Mouse (Mus musculus): ENCODE measurements around the gene Fam172a. TPM values are rescaled to one million over a fixed set of nuclear protein-coding genes. Genes with fewer than 3 reads are reported as not detected.

Fam172a gene
- total RNA-seq, 2 experiments from 2014 or later: 34.6 to 37.4 TPM

DNA sequence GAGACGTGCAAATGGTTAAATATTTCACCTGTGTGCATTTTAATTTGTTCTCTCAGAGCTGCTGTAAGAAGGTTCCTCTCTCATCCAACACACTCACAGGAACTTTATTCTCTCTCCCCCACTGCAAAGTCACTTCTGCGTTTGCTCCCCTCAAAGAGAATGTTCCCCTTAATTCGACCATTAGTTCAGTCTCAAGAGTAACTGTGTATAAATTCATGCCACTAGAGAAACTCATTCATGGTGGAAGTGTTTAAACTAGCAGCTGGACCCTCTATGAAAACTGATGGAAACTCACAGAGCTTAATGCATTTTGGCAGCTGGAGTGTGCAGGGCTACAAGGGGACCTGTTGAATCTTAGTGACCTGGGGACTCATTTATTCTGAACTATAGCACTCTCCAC, 471.0 kb downstream of the Fam172a start:
- DNase-seq (ENCODE audit: low spot score in 2 of 2): no peak
- intact Hi-C loops (cut with DNase I): loop anchor here (5.0 kb wide), 1 partner anchor 281 kb away; no protein-coding TSS in a partner anchor

DNA sequence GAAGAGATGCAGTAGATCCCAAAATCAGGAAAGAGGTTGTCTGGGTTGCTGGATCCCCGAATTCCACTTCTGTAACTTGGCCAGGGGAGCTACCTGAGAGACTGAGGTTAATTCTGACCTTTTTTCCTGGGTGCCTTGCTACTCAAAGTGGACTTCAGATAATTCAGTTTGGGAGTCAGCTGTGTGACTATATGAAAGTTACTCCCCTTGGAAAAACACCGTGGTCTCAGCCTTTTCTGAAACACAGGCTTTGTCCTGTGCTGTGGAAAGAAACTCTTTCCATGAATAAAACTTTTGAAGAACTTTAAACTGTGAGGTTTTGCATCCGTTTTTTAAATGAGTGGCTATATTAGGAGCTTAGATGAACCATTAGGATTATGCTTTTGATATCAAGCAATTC, 472.4 kb downstream of the Fam172a start:
- intact Hi-C loops (cut with DNase I): loop anchor here (2.0 to 5.0 kb wide), 2 partner anchors 191 to 282 kb away; no protein-coding TSS in a partner anchor
- DNase-seq (ENCODE audit: low spot score in 2 of 2): no peak

DNA sequence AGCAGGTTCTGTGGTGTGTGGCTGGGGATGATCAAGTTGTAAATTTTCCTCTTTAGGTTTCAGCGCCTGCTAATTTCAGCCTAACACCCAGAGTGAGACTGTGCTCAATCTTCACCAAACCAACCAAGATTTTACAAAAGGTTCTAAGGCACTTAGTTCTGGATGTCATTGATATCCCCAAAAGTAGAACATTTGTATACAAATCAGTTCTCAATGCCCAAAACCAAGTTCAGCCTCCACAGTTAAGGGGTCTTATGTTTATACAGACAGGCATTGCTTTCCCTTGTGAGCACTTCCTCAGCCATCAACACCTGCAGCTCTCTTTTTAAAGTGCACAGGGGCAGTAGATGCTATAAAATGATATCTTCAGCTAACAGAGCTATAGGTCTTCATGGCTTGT, 473.1 kb downstream of the Fam172a start:
- DNase-seq (ENCODE audit: low spot score in 2 of 2): peak in 1 of 2 experiments; percentile 8
- intact Hi-C loops (cut with DNase I): loop anchor here (2.0 to 5.0 kb wide), 3 partner anchors 192 to 1208 kb away; no protein-coding TSS in a partner anchor

GRCm38 (mm10) chr13:78175821-78176380, 474.1 kb downstream of the Fam172a start:
- intact Hi-C loops (cut with DNase I): loop anchor here (2.0 to 5.0 kb wide), 2 partner anchors 193 to 1209 kb away; no protein-coding TSS in a partner anchor
- DNase-seq (ENCODE audit: low spot score in 2 of 2): peak in 1 of 2 experiments; percentile 79

- intact Hi-C loops (cut with DNase I): loop anchor here (5.0 kb wide), 1 partner anchor 1210 kb away; no protein-coding TSS in a partner anchor
- DNase-seq (ENCODE audit: low spot score in 2 of 2): no peak
Measured at GRCm38 (mm10) chr13:78177381-78177950, 475.6 kb downstream of the Fam172a start.

DNA sequence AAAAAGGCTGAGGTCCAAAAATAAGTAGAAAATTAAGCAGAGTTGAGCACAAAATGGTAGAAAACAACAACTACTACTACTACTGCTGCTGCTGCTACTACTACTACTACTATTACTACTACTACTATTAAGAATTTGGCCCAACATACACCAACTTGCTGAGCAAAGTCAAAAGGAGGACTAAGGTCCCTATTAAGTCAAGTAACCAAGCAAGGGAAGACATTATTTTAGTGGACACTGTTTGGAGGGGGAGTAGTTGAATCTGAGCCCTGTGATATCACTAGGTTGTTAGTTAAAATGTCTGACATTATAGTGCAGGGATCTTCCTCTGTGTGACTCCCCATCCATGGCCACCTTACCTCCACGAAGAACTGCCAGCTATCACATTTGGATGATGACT, 476.2 kb downstream of the Fam172a start:
- intact Hi-C loops (cut with DNase I): loop anchor here (5.0 kb wide), 1 partner anchor 1211 kb away; no protein-coding TSS in a partner anchor
- no peak for DNase-seq (ENCODE audit: low spot score in 2 of 2)

- intact Hi-C loops (cut with DNase I): loop anchor here (5.0 kb wide), 1 partner anchor 1211 kb away; no protein-coding TSS in a partner anchor
- peak in 1 of 2 experiments; percentile 19 for DNase-seq (ENCODE audit: low spot score in 2 of 2)
Measured at GRCm38 (mm10) chr13:78178771-78179170, 476.9 kb downstream of the Fam172a start.

GRCm38 (mm10) chr13:78179312-78180097, 477.7 kb downstream of the Fam172a start:
- DNase-seq (ENCODE audit: low spot score in 2 of 2): peak in 1 of 2 experiments; percentile 36
- intact Hi-C loops (cut with DNase I): loop anchor here (2.0 to 10.0 kb wide), 3 partner anchors 15 to 1335 kb away; no protein-coding TSS in a partner anchor

DNA sequence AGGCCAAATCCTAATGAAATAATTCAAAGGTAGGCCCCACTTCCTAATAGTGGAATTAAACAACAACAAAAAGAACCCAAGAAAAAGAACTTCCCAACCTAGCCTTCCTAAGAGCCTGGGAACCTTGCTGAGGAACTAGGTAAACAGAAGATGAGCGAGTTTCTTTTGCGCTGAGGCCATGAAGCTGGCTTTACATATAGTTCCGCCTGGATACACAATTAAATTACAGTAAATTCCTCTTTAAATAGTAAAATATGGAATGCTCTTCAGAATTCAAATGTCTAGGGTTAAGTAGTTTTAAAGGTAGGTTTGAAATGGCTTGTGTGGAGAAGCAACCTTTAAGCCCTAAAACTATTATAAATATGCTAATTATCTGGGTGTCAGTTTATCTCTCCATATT, 478.4 kb downstream of the Fam172a start:
- DNase-seq (ENCODE audit: low spot score in 2 of 2): no peak
- intact Hi-C loops (cut with DNase I): loop anchor here (2.0 to 10.0 kb wide), 2 partner anchors 15 to 1335 kb away; no protein-coding TSS in a partner anchor

DNA sequence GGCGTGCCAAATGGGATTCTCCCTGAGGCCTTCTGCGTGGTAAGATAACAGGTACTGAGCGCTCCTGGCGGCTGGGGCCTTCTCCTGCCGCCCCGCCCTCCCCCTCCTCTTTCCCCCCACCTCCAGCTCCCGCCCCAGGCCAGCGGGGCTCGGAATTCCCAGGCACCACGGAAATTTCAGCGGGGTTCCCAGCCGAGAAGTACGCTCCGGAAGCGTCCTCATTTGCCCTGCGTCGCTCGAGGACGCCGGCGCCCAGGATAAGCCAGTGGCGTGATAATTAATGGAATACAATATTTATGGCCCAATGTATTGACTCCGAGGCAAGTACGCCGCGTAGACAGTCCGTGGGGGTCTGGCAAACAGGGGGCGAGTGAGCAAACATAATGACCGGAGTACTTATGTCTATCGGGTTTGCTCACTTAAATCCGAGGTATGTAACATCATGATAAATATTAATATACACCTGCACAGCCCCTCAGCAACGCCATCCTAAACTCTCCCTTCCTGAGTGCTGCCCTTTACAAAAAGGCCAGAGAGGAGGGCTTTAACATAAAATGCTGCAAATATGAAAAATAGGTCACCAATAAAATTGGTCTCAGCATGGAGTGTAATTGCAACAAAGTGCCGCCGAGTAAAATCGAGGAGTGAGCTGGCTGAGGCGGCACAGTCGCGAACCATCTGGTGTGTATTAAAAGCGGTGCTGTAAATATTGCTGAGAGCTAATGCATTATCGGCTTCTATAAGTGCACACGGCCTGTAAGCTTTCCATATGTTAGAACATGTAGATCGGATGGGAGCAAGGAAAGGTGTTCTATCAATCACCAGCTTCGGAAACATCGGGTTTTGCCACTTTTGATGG, 479.5 kb downstream of the Fam172a start:
- peak in 1 of 2 experiments; percentile 50 for DNase-seq (ENCODE audit: low spot score in 2 of 2)
- intact Hi-C loops (cut with DNase I): loop anchor here (2.0 to 10.0 kb wide), 2 partner anchors 14 to 1336 kb away; no protein-coding TSS in a partner anchor

DNA sequence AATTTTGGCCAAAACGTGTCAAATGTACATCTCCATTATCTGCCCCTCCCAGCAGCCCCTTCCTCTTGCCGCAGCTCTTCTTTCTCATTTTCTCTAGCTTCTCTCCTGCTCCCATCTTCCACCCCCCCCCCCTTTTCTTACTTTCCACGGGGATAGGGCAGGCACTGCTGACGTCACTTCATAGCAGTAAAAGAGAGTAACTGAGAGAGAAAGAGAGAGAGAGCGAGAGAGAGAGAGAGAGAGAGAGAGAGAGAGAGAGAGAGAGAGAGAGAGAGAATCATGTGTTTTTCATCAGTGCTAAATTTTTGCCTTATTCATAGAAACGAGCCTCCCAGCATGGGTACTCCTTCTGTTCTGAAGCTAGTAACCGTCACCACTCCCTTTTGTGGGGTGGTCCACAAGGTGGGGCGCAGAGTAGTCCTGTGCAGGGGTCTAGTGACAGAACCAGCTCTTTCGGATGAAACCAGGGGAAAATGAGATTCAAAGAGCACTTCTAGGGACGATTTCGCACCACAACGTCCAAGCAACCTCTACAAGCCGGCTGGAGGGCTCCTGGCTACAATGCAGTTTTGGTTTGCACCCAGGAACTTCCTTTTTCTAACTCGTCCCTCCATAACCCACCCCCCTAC, 480.2 kb downstream of the Fam172a start:
- DNase-seq (ENCODE audit: low spot score in 2 of 2): no peak
- intact Hi-C loops (cut with DNase I): loop anchor here (2.0 to 10.0 kb wide), 2 partner anchors 13 to 1337 kb away; no protein-coding TSS in a partner anchor

- intact Hi-C loops (cut with DNase I): loop anchor here (10.0 kb wide), 1 partner anchor 1338 kb away; no protein-coding TSS in a partner anchor
- DNase-seq (ENCODE audit: low spot score in 2 of 2): peak in 1 of 2 experiments; percentile 17
Measured at GRCm38 (mm10) chr13:78183004-78183403, 481.2 kb downstream of the Fam172a start.

DNA sequence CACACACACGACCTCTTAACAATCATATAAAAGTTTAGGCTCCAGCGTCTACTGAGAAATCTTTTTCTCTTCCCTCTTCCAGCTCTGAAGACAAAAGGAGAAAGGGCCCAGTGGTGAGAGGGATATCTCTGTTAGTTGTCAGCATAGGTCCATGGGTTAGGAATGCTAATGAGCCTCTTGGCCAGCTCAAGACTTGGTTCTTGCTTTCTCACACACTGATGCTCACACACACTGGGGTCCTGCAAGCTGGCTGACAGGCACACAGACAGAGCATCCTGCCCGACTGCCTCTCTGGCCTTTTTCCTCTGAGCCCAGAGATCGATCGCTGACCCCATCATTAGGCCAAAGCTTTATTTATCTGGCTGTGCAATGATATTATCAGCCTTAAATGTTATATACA, 482.2 kb downstream of the Fam172a start:
- peak in 1 of 2 experiments; percentile 4 for DNase-seq (ENCODE audit: low spot score in 2 of 2)

GRCm38 (mm10) chr13:78184786-78185466, 483.1 kb downstream of the Fam172a start:
- intact Hi-C loops (cut with DNase I): loop anchor here (10.0 kb wide), 1 partner anchor 1340 kb away; no protein-coding TSS in a partner anchor
- peak in 1 of 2 experiments; percentile 6 for DNase-seq (ENCODE audit: low spot score in 2 of 2)

More for the DNA sequence above, 482.2 kb downstream of the Fam172a start:
- intact Hi-C loops (cut with DNase I): loop anchor here (10.0 kb wide), 1 partner anchor 1339 kb away; no protein-coding TSS in a partner anchor

- intact Hi-C loops (cut with DNase I): loop anchor here (10.0 kb wide), 1 partner anchor 1342 kb away; no protein-coding TSS in a partner anchor
- no peak for DNase-seq (ENCODE audit: low spot score in 2 of 2)
Measured at GRCm38 (mm10) chr13:78186340-78186946, 484.6 kb downstream of the Fam172a start.

- no peak for DNase-seq (ENCODE audit: low spot score in 2 of 2)
- intact Hi-C loops (cut with DNase I): loop anchor here (10.0 kb wide), 1 partner anchor 1343 kb away; no protein-coding TSS in a partner anchor
Measured at GRCm38 (mm10) chr13:78187833-78188232, 486.0 kb downstream of the Fam172a start.

DNA sequence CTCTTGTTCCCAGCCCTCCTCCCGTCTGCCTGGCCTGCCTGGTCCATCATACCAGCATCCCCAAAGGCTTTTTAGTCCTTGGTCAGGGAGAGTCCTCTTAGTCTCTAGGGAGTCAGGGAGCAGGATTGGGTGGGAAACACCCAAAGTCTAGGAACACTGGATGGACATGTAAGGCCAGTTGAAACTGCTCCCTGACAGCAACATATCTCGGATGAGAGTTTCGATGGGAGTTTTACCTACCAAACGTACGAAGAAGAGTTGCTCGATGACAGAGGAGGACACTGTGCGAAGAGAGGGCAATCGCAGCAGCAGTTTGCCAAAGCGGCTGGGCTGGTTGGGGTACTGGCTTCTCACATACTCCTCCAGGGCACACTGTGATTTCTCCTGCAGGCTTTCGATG, 487.8 kb downstream of the Fam172a start:
- peak in 1 of 2 experiments; percentile 40 for DNase-seq (ENCODE audit: low spot score in 2 of 2)
- intact Hi-C loops (cut with DNase I): loop anchor here (10.0 kb wide), 1 partner anchor 1345 kb away; no protein-coding TSS in a partner anchor

Data from left cerebral cortex, postnatal 25 days (tissue).